Mouse (Mus musculus) kidney, adult 2 months (tissue): Measurements from ENCODE around the gene Rac1.

ENCODE experiments used
- CTCF ChIP-seq: fragments of 200-500 bp; conservative IDR thresholded peaks from 2 replicates; pipeline ENCODE4 v1.5.1; 2011; ENCODE audit warnings: low read depth, mild to moderate bottlenecking, control low read depth, low read length, moderate library complexity, mixed read lengths; ENCODE audit not compliant: insufficient read depth, insufficient read length
- POLR2A ChIP-seq: fragments of 200-500 bp; IDR thresholded peaks from one replicate; pipeline ENCODE4 v1.6.1; 2011; ENCODE audit warnings: low read depth, low read length, control low read depth

- TF ChIP-seq POLR2A, result no peak
- TF ChIP-seq CTCF, result no peak
Measured at GRCm38 (mm10) chr5:143503740-143504139, 24.1 kb downstream of the Rac1 start.
